Mouse (Mus musculus) left cerebral cortex, adult 18-20 months (tissue): ENCODE data around the gene Pakap. TPM values are rescaled to one million over a fixed set of nuclear protein-coding genes. Genes with fewer than 3 reads are reported as not detected.

ENCODE experiments used
- DNase-seq, 2 experiments: peaks; one replicate each; pipeline ENCODE4 v3.0.0; 2021 to 2022; ENCODE audit warnings: low spot score in 2 of 2, mixed read lengths in 1 of 2
- total RNA-seq, 2 experiments: library from RNA; stranded (reverse); gene quantifications; 2 replicates each; pipeline ENCODE4 v1.2.3; 2021

Pakap gene
- total RNA-seq, 2 experiments from 2014 or later: 17.2 to 19.1 TPM

- no peak for DNase-seq
These were observed 334.6 kb downstream of the Pakap start for GRCm38 (mm10) chr4:57902619-57903018.

- peak; percentile 67 to 75 for DNase-seq
These were observed 336.2 kb downstream of the Pakap start for GRCm38 (mm10) chr4:57904211-57904610.

- no peak for DNase-seq
These were observed 336.7 kb downstream of the Pakap start for GRCm38 (mm10) chr4:57904638-57905037.

- DNase-seq: no peak
These were observed 338.7 kb downstream of the Pakap start for GRCm38 (mm10) chr4:57906708-57907107.

- DNase-seq: no peak
These were observed 340.9 kb downstream of the Pakap start for GRCm38 (mm10) chr4:57908860-57909259.

GRCm38 (mm10) chr4:57913021-57913420 is 345.0 kb downstream of the Pakap start:
- no peak for DNase-seq

- no peak for DNase-seq
These were observed 346.5 kb downstream of the Pakap start for GRCm38 (mm10) chr4:57914193-57915190.

GRCm38 (mm10) chr4:57915216-57915965 is 347.4 kb downstream of the Pakap start:
- DNase-seq: peak in 1 of 2 experiments; percentile 21

GRCm38 (mm10) chr4:57916201-57916661 is 348.3 kb downstream of the Pakap start, which contains the start of gene D630039A03Rik:
TSS of gene D630039A03Rik (minus strand) at chr4:57916297.
- no peak for DNase-seq

- DNase-seq: no peak
These were observed 348.7 kb downstream of the Pakap start for GRCm38 (mm10) chr4:57916711-57917110.

- no peak for DNase-seq
These were observed 351.8 kb downstream of the Pakap start for GRCm38 (mm10) chr4:57919494-57920423.

GRCm38 (mm10) chr4:57920522-57920921 is 352.5 kb downstream of the Pakap start:
- no peak for DNase-seq

- no peak for DNase-seq
These were observed 354.2 kb downstream of the Pakap start for GRCm38 (mm10) chr4:57922171-57922570.

- DNase-seq: no peak
These were observed 356.6 kb downstream of the Pakap start for GRCm38 (mm10) chr4:57924556-57925071.

- no peak for DNase-seq
These were observed 359.7 kb downstream of the Pakap start for GRCm38 (mm10) chr4:57927464-57928205.

GRCm38 (mm10) chr4:57930559-57931170 is 362.7 kb downstream of the Pakap start:
- DNase-seq: no peak

- DNase-seq: no peak
These were observed 366.2 kb downstream of the Pakap start for GRCm38 (mm10) chr4:57934181-57934580.

GRCm38 (mm10) chr4:57937292-57937691 is 369.3 kb downstream of the Pakap start:
- DNase-seq: no peak

- DNase-seq: no peak
These were observed 372.7 kb downstream of the Pakap start for GRCm38 (mm10) chr4:57940631-57941030.
